Mouse (Mus musculus) C2C12 (cell line): ENCODE data around the gene 4922502D21Rik. TPM values are rescaled to one million over a fixed set of nuclear protein-coding genes. Genes with fewer than 3 reads are reported as not detected.

Experiments used
- H3K27me3 ChIP-seq: one replicate; pipeline ENCODE4 v1.6.1; 2011; ENCODE audit not compliant: control insufficient read depth, insufficient read depth, insufficient read length
- H3K36me3 ChIP-seq: one replicate; pipeline ENCODE4 v1.6.1; 2011; ENCODE audit not compliant: control insufficient read depth, insufficient read depth
- H3K4me3 ChIP-seq: one replicate; pipeline ENCODE4 v1.5.1; 2011; ENCODE audit warnings: mild to moderate bottlenecking, control low read depth; ENCODE audit not compliant: poor library complexity, insufficient read depth, severe bottlenecking
- H3K79me2 ChIP-seq: one replicate; pipeline ENCODE4 v1.6.1; 2011; ENCODE audit not compliant: control insufficient read depth, insufficient read depth
- H3K79me3 ChIP-seq: one replicate; pipeline ENCODE4 v1.6.1; 2011; ENCODE audit warnings: low read depth, control low read depth
- H3ac ChIP-seq: one replicate; pipeline ENCODE3; 2011; ENCODE audit warnings: low read depth; ENCODE audit not compliant: control insufficient read depth, insufficient read length
- CEBPB ChIP-seq: IDR thresholded peaks from one replicate; pipeline ENCODE4 v1.6.1; 2011; ENCODE audit warnings: low read depth, mild to moderate bottlenecking, control low read depth, moderate library complexity
- CTCF ChIP-seq: IDR thresholded peaks from one replicate; pipeline ENCODE4 v1.5.1; 2011; ENCODE audit not compliant: control insufficient read depth, insufficient read depth, insufficient read length
- FOSL1 ChIP-seq: IDR thresholded peaks from one replicate; pipeline ENCODE4 v1.8.0; 2011; ENCODE audit warnings: mild to moderate bottlenecking, low read length; ENCODE audit not compliant: poor library complexity, insufficient read depth, severe bottlenecking
- MAX ChIP-seq: IDR thresholded peaks from one replicate; pipeline ENCODE4 v1.6.1; 2011; ENCODE audit warnings: mild to moderate bottlenecking, control low read depth
- MYOD1 ChIP-seq: IDR thresholded peaks from one replicate; pipeline ENCODE4 v1.6.1; 2011; ENCODE audit warnings: low read depth; ENCODE audit not compliant: control insufficient read depth, insufficient read length
- MYOG ChIP-seq: IDR thresholded peaks from one replicate; pipeline ENCODE4 v1.6.1; 2011; ENCODE audit not compliant: control insufficient read depth, insufficient read length; ENCODE audit errors: extremely low read depth
- USF1 ChIP-seq: IDR thresholded peaks from one replicate; pipeline ENCODE4 v1.6.1; 2011; ENCODE audit warnings: low read depth, mild to moderate bottlenecking, control low read depth, moderate library complexity
- polyA plus RNA-seq: library from polyadenylated mRNA; unstranded; fragments of >200 nt; fragmentation: generic; extraction: Trizol; gene quantifications from one replicate; pipeline ENCODE4 v1.2.1, GENCODE M21; 2012; ENCODE audit warnings: missing spikeins

4922502D21Rik gene
- polyA plus RNA-seq, 1 experiment = not detected

DNA sequence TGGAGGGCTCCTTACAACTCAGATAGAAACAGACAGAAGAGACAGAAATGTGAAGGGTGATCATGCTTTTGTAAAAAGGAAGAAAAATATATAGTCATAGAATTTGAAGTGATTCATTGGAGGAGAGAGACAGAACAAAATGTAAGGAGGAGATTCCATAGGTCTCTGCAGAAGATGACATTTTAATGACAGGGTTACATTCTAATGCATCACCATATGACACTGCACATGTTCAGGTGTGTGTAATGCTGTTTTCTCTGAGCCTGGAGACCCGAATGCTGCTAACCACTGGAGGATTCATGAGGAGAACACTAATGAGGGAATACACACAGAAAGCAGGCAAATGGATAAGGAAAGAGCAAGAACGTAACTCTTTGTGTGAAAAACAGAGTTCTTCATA is 57.1 kb downstream of the 4922502D21Rik start:
- Histone ChIP-seq H3K27me3 (no peaks in the 10 kb centered on the region), H3K79me2 (no peaks in the 10 kb centered on the region), H3K36me3 (no peaks in the 10 kb centered on the region), H3K4me3 (no peak overlapping the region), H3ac (no peak overlapping the region), H3K79me3 (no peaks in the 10 kb centered on the region)
- TF ChIP-seq CEBPB (no peak), FOSL1 (no peak), MYOG (no peak), CTCF (no peak), MYOD1 (no peak), USF1 (no peak), MAX (no peak)

DNA sequence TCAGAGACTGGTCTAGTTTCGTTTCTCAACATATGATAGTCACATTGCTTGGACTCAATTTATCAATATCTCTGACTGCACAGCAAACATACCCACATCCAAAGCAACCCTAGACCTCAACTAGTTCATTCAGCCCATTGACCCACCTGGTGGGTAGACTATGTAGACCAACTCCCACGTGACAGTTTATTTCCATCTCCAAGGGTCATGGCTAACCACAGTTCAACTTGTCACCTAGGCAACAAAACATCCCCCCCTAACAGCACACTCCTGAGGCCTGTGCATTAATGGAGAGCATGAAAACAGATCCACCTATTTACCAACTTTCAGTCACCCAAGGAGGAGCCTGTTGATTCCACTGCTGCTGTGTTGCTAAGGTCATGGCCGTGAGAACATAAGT is 57.9 kb downstream of the 4922502D21Rik start:
- H3ac ChIP-seq = no peak overlapping the region
- H3K4me3 ChIP-seq = no peak overlapping the region
- no peaks in the 10 kb centered on the region for H3K36me3 ChIP-seq
- no peaks in the 10 kb centered on the region for H3K27me3 ChIP-seq
- no peaks in the 10 kb centered on the region for H3K79me2 ChIP-seq
- no peaks in the 10 kb centered on the region for H3K79me3 ChIP-seq
- no peak for TF ChIP-seq FOSL1
- TF ChIP-seq USF1 = no peak
- no peak for TF ChIP-seq MYOD1
- TF ChIP-seq MAX = no peak
- no peak for TF ChIP-seq MYOG

Other genes starting within 250 kb of the 4922502D21Rik start
- not detected for gene Clec2e, start 230.9 kb downstream of the 4922502D21Rik start, polyA plus RNA-seq
- 8.0 TPM for gene Clec2d, start 151.2 kb downstream of the 4922502D21Rik start, polyA plus RNA-seq
- gene Cd69, start 56.4 kb downstream of the 4922502D21Rik start, polyA plus RNA-seq = not detected
- not detected for gene Clec12a, start 10.9 kb upstream of the 4922502D21Rik start, polyA plus RNA-seq
- not detected for gene Clec12b, start 54.1 kb upstream of the 4922502D21Rik start, polyA plus RNA-seq
- gene Clec1b, start 65.5 kb upstream of the 4922502D21Rik start, polyA plus RNA-seq = not detected
- gene Clec9a, start 77.1 kb upstream of the 4922502D21Rik start, polyA plus RNA-seq = not detected
- gene Clec1a, start 120.2 kb upstream of the 4922502D21Rik start, polyA plus RNA-seq = 0.18 TPM
- 0.99 TPM for gene Olr1, start 175.4 kb upstream of the 4922502D21Rik start, polyA plus RNA-seq
- gene Tmem52b, start 180.8 kb upstream of the 4922502D21Rik start, polyA plus RNA-seq = 0.02 TPM
- gene Gabarapl1, start 201.4 kb upstream of the 4922502D21Rik start, polyA plus RNA-seq = 64.3 TPM
- gene Klre1, start 246.1 kb upstream of the 4922502D21Rik start, polyA plus RNA-seq = not detected